In genomic region chr2:165778927-165779326, GRCm38 (mm10) we compare ENCODE assay signal across 9 mouse cellular contexts.
DNase-seq lines count a peak whose midpoint lies in the region; ATAC-seq and TF ChIP-seq lines count a peak whose summit lies in the region.
"Had no signal": no experiment of that assay in that cellular context is flagged by ENCODE, and none has a peak within 500 bp of the region (broad histone marks: within the 10 kb centered on the region; RNA-seq: fewer than 3 reads in every experiment).

No protein-coding gene starts in this region.

- no peak overlapping the region for H3K4me2 ChIP-seq in embryonic facial prominence, embryonic 13.5 days
- no peak overlapping the region for H3K4me2 ChIP-seq in kidney, embryonic 15.5 days
- H3K4me2 ChIP-seq in stomach, embryonic 14.5 days (replicated peaks; ENCODE audit: low read depth, low read length), result no peak overlapping the region
- H3K4me2 ChIP-seq: embryonic facial prominence, embryonic 12.5 days had no signal

- H3ac ChIP-seq in C2C12 (ENCODE audit: control insufficient read depth, insufficient read length, low read depth), result no peak overlapping the region

- DNase-seq in adrenal gland, postnatal 25 days, result peak; percentile 68
- DNase-seq in heart, adult 2 months, result peak; percentile 64 to 74
- DNase-seq in liver, adult 2 months (ENCODE audit: extremely low read depth, low read depth, low spot score), result peak; percentile 57
- peak; percentile 79 for DNase-seq in neural tube, embryonic 10.5 days (ENCODE audit: extremely low spot score, low spot score)

- intact Hi-C loops in heart, adult 2 months (cut with DNase I), result no loop called here

- peaks cover 6% of the 10 kb centered on the region; the same call in 1 of the 2 replicates for H3K4me1 ChIP-seq in embryonic facial prominence, embryonic 13.5 days
- peaks cover 1% of the 10 kb centered on the region; the same call in 1 of the 2 replicates for H3K4me1 ChIP-seq in heart, adult 2 months (ENCODE audit: control insufficient read depth, insufficient read depth, low read length)
- peaks cover 11% of the 10 kb centered on the region for H3K4me1 ChIP-seq in kidney, embryonic 15.5 days
- H3K4me1 ChIP-seq in liver, adult 2 months (ENCODE audit: control insufficient read depth, insufficient read depth, low read length), result no peaks in the 10 kb centered on the region
- no peaks in the 10 kb centered on the region for H3K4me1 ChIP-seq in stomach, embryonic 14.5 days (ENCODE audit: control insufficient read depth, insufficient read depth, low read length)
- H3K4me1 ChIP-seq: embryonic facial prominence, embryonic 12.5 days had no signal

- H3K27ac ChIP-seq in embryonic facial prominence, embryonic 13.5 days, result 0 out of 2 replicates have a peak overlapping the region, but pooled peaks have one; percentile 11
- no peak overlapping the region for H3K27ac ChIP-seq in heart, adult 2 months
- H3K27ac ChIP-seq in kidney, embryonic 15.5 days, result no peak overlapping the region
- no peak overlapping the region for H3K27ac ChIP-seq in liver, adult 2 months (replicated peaks; ENCODE audit: insufficient read depth, low read depth, low read length)
- H3K27ac ChIP-seq in stomach, embryonic 14.5 days (ENCODE audit: low read length), result no peak overlapping the region
- H3K27ac ChIP-seq: embryonic facial prominence, embryonic 12.5 days had no signal

- H3K27me3 ChIP-seq in C2C12 (ENCODE audit: control insufficient read depth, insufficient read depth, insufficient read length), result no peaks in the 10 kb centered on the region
- H3K27me3 ChIP-seq in embryonic facial prominence, embryonic 13.5 days, result no peaks in the 10 kb centered on the region
- H3K27me3 ChIP-seq in heart, adult 2 months (ENCODE audit: control insufficient read depth, insufficient read depth, low read length), result no peaks in the 10 kb centered on the region
- no peaks in the 10 kb centered on the region for H3K27me3 ChIP-seq in kidney, embryonic 15.5 days
- no peaks in the 10 kb centered on the region for H3K27me3 ChIP-seq in liver, adult 2 months (ENCODE audit: control insufficient read depth, insufficient read depth, low read length)
- H3K27me3 ChIP-seq in stomach, embryonic 14.5 days (ENCODE audit: control insufficient read depth, insufficient read depth, low read length), result no peaks in the 10 kb centered on the region
- H3K27me3 ChIP-seq: embryonic facial prominence, embryonic 12.5 days had no signal

- peaks cover 5% of the 10 kb centered on the region for H3K36me3 ChIP-seq in C2C12 (ENCODE audit: control insufficient read depth, insufficient read depth)
- peaks cover 21% of the 10 kb centered on the region; the same call in 1 of the 2 replicates for H3K36me3 ChIP-seq in embryonic facial prominence, embryonic 13.5 days
- H3K36me3 ChIP-seq in heart, adult 2 months (ENCODE audit: control insufficient read depth, insufficient read depth, low read length), result no peaks in the 10 kb centered on the region
- H3K36me3 ChIP-seq in kidney, embryonic 15.5 days, result peaks cover 26% of the 10 kb centered on the region
- no peaks in the 10 kb centered on the region for H3K36me3 ChIP-seq in liver, adult 2 months (ENCODE audit: control insufficient read depth, insufficient read depth, low read length)
- peaks cover 18% of the 10 kb centered on the region; the same call in 1 of the 2 replicates for H3K36me3 ChIP-seq in stomach, embryonic 14.5 days (ENCODE audit: control insufficient read depth, insufficient read depth, low read length)

- H3K79me2 ChIP-seq in C2C12 (ENCODE audit: control insufficient read depth, insufficient read depth), result no peaks in the 10 kb centered on the region
- H3K79me2 ChIP-seq in heart, adult 2 months (replicated peaks; ENCODE audit: control insufficient read depth, insufficient read depth, low read length), result no peaks in the 10 kb centered on the region
- no peaks in the 10 kb centered on the region for H3K79me2 ChIP-seq in liver, adult 2 months (ENCODE audit: control insufficient read depth, insufficient read depth, low read length)

- H3K9me3 ChIP-seq in embryonic facial prominence, embryonic 13.5 days, result peaks cover 4% of the 10 kb centered on the region; the same call in 1 of the 2 replicates
- H3K9me3 ChIP-seq in kidney, embryonic 15.5 days (replicated peaks), result no peaks in the 10 kb centered on the region
- no peaks in the 10 kb centered on the region for H3K9me3 ChIP-seq in stomach, embryonic 14.5 days (ENCODE audit: control insufficient read depth, low read depth, low read length)
- H3K9me3 ChIP-seq: embryonic facial prominence, embryonic 12.5 days had no signal

- TF ChIP-seq EP300 in heart, adult 2 months (IDR thresholded peaks at IDR 0.05; ENCODE audit: insufficient read depth, low read depth, low read length), result peak; percentile 80

- H3K4me3 ChIP-seq in C2C12 (ENCODE audit: insufficient read depth, poor library complexity, severe bottlenecking), result no peak overlapping the region
- H3K4me3 ChIP-seq in embryonic facial prominence, embryonic 13.5 days, result no peak overlapping the region
- H3K4me3 ChIP-seq in heart, adult 2 months, result no peak overlapping the region
- H3K4me3 ChIP-seq in kidney, embryonic 15.5 days (replicated peaks), result no peak overlapping the region
- no peak overlapping the region for H3K4me3 ChIP-seq in liver, adult 2 months (ENCODE audit: insufficient read depth, low read depth, low read length)
- no peak overlapping the region for H3K4me3 ChIP-seq in stomach, embryonic 14.5 days (ENCODE audit: low read depth, low read length)
- H3K4me3 ChIP-seq: embryonic facial prominence, embryonic 12.5 days had no signal

- H3K79me3 ChIP-seq in C2C12 (ENCODE audit: low read depth), result no peaks in the 10 kb centered on the region

- ATAC-seq in embryonic facial prominence, embryonic 13.5 days (ENCODE audit: insufficient number of reproducible peaks, insufficient read depth, low FRiP score, low TSS enrichment, low read depth), result peak; percentile 40; the same call in 1 of the 2 replicates
- peak; percentile 53; the same call in 1 of the 2 replicates for ATAC-seq in kidney, embryonic 15.5 days (replicated peaks; ENCODE audit: low FRiP score)
- peak; percentile 38; the same call in 1 of the 2 replicates for ATAC-seq in stomach, embryonic 14.5 days (ENCODE audit: insufficient number of reproducible peaks, insufficient read depth, low FRiP score, low read depth)

- 24% methylated on average over 6 of the region's 6 CpGs for WGBS in embryonic facial prominence, embryonic 13.5 days
- 19% methylated on average over 6 of the region's 6 CpGs for WGBS in heart, adult 2 months
- 20% methylated on average over 6 of the region's 6 CpGs for WGBS in kidney, embryonic 15.5 days
- 24% methylated on average over 6 of the region's 6 CpGs for WGBS in liver, adult 2 months
- 23% methylated on average over 6 of the region's 6 CpGs for WGBS in stomach, embryonic 14.5 days

- no peak overlapping the region for H3K9ac ChIP-seq in embryonic facial prominence, embryonic 13.5 days
- no peak overlapping the region for H3K9ac ChIP-seq in heart, adult 2 months (ENCODE audit: low read depth, low read length)
- no peak overlapping the region for H3K9ac ChIP-seq in kidney, embryonic 15.5 days
- no peak overlapping the region for H3K9ac ChIP-seq in liver, adult 2 months (ENCODE audit: low read depth, low read length)
- H3K9ac ChIP-seq in stomach, embryonic 14.5 days (replicated peaks; ENCODE audit: low read depth, low read length), result no peak overlapping the region
- H3K9ac ChIP-seq: embryonic facial prominence, embryonic 12.5 days had no signal

- peak; percentile 72 for TF ChIP-seq CTCF in C2C12 (IDR thresholded peaks at IDR 0.05; ENCODE audit: control insufficient read depth, insufficient read depth, insufficient read length)
- TF ChIP-seq CTCF in heart, adult 2 months (IDR thresholded peaks at IDR 0.05), result peak; percentile 99; the same call in 1 of the 2 replicates
- TF ChIP-seq CTCF in liver, adult 2 months (IDR thresholded peaks at IDR 0.05; ENCODE audit: low read depth, low read length), result peak; percentile 86

- TF ChIP-seq POLR2A in heart, adult 2 months (IDR thresholded peaks at IDR 0.05; ENCODE audit: insufficient read depth, low read depth, low read length), result no peak
- no peak for TF ChIP-seq POLR2A in liver, adult 2 months (IDR thresholded peaks at IDR 0.05; ENCODE audit: extremely low read depth, insufficient read depth, low read length)

TF ChIP-seq in C2C12, 6 proteins besides CTCF, POLR2A, EP300 and RAD21:
- TF ChIP-seq MYOD1 (IDR thresholded peaks at IDR 0.05; ENCODE audit: control insufficient read depth, insufficient read length, low read depth) (peak; percentile 68), FOSL1 (IDR thresholded peaks at IDR 0.05; ENCODE audit: insufficient read depth, low read length, poor library complexity, severe bottlenecking) (no peak)
